Mouse (Mus musculus) embryonic fibroblast, embryonic 13.5 days (primary cell): ENCODE results near the gene Josd2.

ENCODE experiments used
- CTCF ChIP-seq: IDR thresholded peaks from 2 replicates; pipeline ENCODE4 v1.5.1; 2011; ENCODE audit warnings: mild to moderate bottlenecking, control low read depth, low read length, moderate library complexity, borderline replicate concordance; ENCODE audit not compliant: insufficient read depth
- POLR2A ChIP-seq: IDR thresholded peaks from 2 replicates; pipeline ENCODE4 v1.6.1; 2011; ENCODE audit warnings: low read depth, mild to moderate bottlenecking, control low read depth, low read length, moderate library complexity

GRCm38 (mm10) chr7:44453256-44453655 is 14.5 kb upstream of the Josd2 start:
- TF ChIP-seq CTCF: no peak
- TF ChIP-seq POLR2A: no peak
